Mouse (Mus musculus) right cerebral cortex, postnatal 36 days (tissue): ENCODE results near the gene Kcnk3.

ENCODE experiments used
- DNase-seq, 2 experiments: peaks; one replicate each; pipeline ENCODE4 v3.0.0; 2022; ENCODE audit warnings: low spot score in 2 of 2, mixed read lengths in 1 of 2

The Kcnk3 gene

DNA sequence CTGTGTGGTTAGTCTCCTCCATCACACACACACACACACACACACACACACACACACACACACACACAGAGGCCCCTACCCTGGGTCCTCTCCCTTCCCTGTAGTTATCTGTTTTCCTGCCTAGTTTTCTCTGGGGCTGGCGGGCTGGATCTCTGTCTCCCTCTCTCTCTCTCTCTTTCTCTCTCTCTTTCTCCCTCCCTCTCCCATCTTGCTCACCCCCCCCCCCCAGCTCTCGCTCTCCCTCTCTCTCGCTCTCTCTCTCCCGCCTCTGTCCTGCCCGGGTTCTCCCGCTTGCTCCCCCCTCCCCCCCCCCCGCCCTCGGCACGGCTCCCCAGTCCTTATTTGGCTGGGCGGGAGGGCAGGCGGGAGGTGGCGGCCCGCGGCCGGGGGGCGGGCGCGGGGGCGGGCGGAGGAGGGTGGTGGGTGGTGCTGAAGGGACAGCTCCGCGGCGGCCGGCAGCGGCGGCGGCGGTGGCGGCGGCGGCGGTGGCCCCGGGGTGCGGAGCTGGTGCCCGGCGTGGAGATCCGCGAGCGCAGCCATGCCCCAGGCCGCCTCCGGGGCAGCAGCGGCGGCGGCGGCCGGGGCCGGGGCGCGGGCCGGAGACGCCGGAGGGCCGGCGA lies at the start of gene Kcnk3:
TSS of gene Kcnk3 (plus strand) at position 490 of the 620 bp plus-strand sequence.
- DNase-seq = no peak

DNA sequence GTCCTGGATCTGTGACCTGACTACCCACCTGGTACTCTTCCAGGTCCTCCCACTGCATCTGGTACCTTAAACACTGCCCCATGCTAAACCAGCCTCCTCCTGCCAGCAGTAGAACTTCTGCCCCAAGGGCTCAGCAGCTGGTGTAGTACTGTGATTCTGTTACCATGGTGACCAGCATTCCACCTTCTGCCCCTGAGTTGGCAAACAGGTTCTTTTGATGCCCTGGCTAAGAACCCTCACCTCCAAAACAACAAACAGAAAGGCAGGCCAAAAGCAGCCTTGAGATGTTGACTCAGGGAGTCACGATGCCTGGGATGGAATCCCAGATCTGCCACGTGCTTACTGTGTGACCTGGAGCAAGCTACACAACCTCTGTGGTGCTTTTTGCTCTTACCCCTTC lies 42.3 kb upstream of the Kcnk3 start, which contains the start of gene Cib4:
TSS of gene Cib4 (minus strand) at position 139 of the 400 bp plus-strand sequence.
- DNase-seq = no peak

DNA sequence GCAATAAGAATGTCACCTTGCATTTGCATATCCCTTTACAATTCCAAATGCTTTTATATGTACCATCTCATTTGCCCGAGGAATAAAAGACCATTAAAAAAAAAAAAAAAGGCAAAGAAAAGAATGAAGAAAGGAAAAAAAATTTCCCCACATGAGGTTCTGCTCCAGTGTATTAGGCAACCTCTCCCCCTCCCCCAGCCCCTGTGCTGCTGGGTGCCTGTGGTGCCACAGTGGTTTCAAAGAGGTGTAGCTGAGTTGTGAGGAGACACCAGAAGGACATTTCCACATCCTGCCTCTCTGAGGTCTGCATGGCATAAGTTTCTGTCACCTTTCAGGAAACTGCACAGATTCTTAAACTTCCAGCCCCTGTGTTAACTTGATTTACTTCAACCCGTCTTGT lies 39.3 kb upstream of the Kcnk3 start:
- DNase-seq = no peak

DNA sequence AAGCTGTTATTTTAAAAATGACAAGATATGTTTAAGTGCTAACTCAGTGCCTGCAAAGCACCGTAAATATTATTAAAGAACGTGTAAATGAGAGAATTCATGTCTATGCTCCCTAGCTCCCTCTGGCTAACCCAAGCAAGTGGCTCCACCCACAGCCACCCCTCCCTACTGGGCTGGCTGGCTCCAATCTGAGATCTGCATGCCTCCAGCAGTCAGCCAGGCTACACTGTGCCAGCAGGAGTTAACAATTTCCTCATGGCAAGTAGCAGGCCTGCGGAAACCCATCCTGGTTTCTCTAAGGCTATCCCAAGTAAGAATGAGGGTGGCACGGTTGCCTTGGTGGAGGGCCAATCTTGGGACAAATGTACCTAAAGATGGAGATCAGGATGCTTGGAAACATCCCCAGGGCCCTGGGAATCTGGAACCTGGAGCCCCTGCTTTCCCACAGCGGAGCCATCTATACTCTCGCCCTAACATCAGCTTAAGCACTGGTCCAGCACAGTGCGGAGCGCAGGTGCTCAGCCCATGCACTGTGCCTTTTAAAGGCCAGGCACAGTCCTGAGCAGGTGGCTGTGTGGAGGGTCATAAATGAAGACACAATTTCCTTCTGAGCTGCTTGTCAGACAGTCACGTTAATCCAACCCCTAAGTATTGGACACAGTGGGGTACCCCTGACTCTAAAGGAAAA lies 37.5 kb upstream of the Kcnk3 start:
- no peak for DNase-seq

DNA sequence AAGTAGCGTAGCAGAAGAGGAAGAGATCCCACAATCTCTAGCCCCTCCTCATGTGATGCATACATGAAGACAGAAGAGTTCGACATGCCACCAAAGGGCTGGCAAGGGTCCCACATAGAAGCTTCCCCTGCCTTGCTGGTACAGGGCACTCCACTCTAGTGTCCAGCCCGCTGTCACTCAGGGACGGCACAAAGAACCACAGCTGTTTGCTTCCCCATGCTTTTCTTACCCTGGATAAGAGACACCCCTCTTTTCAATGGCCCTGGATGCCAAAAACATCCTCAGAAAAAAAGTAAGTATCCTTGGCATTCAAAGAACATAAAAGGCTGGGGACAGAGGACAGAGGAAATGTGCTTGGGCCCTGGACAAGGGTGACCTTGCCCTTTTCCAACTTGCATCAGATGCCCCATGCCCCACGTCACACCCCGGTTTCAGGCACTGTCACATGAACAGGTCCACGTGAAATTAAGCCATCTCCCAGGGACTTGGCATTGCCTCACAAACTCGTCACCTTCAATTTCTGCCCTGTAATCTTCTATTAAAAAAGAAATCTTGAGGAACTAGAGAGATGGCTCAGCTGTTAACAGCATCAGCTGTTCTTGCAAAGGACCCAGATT lies 36.8 kb upstream of the Kcnk3 start:
- no peak for DNase-seq

DNA sequence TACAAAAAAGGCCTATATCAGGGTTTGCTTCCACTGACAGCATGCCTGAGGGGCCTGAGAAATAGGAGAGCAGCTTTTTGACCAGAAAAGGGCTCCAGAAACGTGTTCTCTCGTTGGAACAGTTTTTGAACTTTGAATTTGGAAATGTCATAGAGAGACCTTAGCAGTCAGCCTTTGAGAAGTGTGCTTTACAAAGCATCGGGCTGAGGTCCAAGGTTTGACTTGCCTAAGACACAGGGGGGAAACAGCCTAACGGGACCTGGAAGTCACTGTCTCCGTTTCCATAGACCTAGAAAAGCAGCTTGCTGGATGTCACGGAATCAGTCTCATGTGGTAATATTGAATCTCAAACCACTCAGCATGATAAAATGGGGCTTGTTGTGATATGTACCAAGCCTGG lies 36.0 kb upstream of the Kcnk3 start:
- DNase-seq = no peak

DNA sequence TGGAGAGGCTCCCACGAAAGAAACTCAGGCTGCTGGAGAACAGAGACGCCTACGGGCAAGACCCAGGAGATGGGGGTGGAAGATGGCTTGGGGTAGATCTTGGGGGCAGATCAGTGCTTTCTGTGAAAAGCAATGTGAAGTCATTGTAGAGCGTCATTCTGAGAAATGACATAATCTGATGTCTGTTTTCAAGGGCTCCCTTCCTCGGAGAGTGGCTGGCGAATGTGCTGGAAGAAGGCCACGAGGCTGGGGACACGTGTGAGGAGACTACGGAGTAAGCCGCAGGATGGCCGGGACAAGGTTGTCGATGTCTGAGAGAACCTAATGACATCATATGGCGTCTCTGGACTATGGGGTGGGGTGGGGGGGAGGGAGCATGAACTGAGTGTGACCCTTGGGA lies 34.0 kb upstream of the Kcnk3 start:
- DNase-seq = no peak

DNA sequence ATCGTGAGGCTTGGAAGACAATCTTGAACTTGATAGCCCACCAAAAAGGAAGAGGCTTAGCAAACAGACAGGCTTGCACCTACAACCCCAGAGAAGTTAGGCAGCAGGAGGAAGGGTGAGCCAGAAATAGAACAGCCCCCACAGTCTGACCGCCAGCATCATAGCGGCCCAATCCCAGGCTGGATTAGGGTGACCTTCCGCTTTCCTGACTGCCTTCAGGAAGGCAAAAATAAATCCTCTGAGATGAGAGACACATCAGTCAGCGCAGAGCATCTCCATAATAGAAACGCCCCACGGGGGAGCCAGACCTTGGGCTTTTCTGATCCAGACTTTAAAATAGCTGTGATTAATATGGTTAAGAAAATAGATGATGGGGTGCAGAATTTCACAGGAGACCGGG lies 33.0 kb upstream of the Kcnk3 start:
- DNase-seq = no peak

DNA sequence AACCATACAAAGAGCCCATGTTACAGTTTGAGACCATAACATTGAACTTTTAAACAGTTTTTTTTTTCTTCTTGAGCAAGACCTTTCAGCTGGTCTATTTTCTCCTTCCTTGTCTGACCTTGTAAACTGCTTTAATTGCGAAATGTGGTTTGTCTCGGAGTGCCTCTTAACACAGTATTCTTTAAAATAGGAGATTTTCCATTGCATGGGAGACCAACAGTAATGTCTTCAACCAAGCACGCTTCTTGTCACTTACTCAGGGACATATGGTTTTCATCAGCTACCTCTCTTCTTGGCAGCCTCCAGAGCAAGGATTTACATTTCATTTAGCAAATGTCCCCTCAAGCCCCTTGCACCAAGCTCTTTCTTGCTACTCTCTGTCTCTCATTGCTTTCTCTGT lies 31.7 kb upstream of the Kcnk3 start:
- no peak for DNase-seq

DNA sequence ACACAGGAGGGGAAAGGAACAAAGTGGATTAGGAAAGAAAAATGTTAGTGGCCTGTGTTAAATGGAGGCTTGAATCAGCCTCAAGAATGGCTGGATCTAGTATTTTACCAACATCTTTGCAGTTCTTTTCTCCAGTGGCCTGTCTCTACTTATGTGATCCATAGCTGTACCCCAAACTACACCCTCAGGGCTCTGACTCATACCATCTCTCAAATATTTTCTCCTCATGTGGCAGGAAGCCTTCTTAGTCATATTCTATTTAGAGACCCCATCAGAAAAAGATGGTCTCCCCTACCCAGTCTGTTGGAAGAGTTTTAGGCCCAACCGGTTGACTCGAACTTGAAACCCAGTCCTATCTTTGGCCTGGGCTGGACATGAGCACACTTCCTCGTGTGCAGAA lies 28.5 kb upstream of the Kcnk3 start:
- no peak for DNase-seq

DNA sequence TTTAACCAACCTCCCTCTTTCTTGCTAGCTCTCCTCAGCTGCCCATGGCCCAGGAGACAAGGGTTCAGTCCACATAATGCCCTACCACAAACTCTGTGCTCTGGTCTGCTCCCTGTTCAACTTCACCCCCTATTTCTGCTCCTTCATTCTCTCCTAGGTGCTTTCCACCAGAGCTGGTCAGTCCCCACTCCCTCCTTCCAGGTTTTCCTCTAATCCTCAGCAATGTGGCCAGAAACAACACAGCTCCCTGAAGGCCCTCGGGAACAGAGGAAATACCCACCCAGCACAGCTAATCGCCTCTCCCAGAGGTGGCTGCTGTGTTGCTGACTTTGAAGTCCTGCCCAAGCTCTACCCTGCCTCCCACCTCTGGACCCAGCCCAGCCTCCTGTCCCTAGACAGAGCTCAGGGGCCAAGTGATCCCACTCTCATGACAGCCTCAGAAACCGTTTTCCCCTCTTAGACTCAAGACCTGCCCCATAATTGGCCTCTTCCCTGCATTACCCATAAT lies 27.9 kb upstream of the Kcnk3 start:
- no peak for DNase-seq

DNA sequence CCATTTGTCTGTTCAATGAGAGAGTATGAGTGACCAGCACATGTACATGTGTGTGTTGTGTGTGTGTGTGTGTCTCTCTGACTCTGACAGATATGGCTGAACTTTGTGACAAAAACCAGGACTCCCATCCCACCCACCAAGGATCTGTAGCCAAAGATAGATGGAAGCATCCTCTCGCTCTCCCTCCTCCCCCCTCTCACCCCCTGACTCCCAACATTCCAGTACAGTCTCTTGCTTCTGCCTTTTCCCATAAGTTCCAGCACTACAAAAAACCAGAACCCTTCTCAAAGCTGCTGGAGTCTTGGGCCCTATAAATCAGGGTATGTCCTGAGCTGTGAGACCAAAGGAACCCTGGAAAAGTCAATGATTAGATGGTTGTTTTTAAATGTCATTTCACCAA lies 19.5 kb upstream of the Kcnk3 start:
- DNase-seq = no peak

DNA sequence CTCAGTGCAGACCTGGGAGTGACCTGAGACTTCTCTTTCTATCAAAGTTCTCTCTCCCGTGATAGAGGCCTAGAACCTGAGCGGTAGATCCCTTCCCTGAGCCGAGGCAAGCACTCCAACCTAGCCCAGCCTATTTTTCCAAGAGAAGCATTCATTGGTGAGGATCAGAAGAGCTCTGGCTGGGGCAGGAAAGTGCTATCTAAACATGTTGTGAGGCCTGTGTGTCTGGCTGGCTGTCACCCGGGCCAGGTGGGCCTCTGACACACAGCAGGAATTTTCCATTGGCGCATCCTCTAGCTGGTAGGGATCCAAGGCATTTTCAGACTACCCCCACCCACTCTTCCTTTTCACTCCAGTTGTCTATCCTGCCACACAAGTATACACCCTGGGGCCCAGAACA lies 16.1 kb upstream of the Kcnk3 start:
- DNase-seq = no peak

DNA sequence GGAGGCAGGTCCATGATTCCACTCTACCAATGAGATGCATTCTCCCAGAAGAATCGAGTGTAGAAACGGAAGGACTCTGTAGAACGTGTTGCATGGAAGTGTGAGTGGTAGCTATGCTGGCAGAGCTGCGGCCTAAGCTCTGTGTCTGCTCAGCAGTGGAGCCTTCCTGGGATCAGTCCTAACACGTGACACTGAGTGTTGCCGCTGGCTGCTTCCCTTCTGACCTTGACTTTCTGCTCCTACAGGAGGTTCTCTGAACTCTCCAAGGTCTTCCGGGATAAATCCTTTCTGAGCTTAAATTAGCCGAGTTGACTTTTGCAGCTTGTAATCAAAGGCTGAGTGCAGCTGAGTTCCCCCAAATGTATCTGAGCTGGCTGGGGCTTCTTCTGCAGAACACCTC lies 13.6 kb upstream of the Kcnk3 start:
- DNase-seq = no peak

DNA sequence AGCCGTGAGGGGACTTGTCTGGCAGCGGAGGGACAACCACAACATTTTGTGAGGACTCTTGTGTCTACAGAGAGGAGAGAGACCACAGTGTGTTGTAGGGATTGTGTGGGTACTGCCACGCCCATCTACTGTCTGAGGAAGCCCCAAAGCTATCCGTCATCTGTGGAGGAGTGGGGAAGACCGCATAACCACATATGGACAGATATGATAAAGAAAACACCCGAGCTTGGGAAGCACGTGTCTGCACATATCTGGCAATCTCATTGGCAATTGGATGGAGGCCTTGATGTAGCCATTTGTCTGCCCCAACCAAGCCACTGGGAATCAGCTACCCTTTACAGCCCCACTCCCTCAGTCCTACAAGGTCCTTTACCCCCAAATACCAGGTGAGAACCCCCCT lies 11.7 kb upstream of the Kcnk3 start:
- DNase-seq = no peak

DNA sequence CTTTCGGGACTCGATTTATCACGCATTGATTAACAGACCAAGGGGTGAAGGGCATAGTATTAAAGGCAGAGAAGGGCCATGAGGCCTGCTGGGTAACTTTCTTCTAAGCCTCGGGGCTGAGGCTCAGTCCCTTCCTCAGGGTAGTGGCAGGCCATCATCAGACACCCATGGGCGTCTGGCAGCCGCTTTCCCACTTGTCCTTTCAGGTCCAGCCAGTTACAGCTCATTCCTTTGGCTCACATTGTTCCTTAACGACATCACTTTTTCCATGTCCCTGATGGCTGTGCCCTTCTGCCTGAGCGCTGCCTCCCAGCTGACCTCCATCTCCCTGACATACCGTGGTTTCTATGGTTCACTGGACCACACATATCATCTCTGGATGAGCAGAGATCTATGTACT lies 10.7 kb upstream of the Kcnk3 start:
- no peak for DNase-seq

DNA sequence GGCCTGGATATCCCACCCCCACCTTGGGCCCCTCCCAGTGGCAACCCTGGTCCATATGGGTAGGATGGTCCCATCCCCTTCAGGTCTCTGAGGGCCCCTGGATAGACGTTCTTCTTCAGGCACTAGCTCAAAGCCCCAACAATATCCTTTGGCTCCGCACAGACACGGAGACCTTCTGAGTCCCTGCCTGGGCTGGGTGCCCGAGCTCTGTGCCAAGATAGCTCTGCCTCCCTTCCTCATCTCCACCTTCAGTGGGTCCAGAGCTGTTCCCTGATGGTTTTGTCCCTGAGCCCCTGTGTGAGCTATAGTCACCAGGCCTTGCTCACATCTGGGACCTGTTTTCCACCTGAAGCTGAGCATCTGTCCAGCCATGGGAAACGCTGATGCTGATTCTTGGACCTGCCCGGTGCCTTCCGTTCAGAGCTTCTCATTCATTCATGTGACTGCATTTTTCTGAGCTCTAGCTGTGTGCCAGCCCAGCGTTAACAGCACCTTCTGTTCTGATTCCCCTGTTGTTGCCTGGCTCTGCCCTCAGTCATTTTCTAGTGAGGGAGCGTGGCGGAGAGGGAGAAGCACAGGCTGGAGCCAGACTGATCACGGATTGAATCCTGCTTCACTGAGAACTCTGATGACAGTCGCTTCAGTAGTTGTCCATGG lies 10.2 kb upstream of the Kcnk3 start:
- no peak for DNase-seq

DNA sequence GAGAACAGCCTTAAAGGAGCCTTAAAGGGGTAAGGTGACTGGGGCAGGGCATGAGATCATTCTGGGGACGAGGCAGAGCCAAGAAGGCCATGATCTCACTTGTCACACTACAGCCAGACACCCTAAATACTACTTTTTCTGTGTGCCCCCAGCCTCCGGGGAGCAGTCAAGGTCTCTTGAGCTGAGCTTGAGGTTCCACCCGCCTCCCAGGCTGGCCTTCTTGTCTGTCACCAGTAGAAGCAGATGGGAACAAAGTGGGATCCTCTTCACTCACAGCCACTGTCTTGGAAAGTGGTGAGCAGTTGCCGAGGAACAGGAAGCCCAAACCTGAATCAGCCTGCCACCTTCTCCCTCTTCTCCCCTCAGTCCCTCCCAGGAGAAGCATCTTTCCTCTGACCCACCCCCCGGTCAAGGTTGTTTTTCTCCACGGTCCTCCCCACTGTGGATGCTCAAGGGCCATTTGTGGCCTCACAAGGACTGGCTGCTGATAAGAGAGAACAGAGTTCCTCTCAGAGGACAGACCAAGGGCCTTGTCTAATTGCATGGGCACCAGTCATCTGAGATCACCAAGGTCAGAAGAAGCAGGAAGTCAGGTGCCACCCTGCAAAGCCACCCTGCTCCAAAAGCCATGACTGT lies 9.4 kb upstream of the Kcnk3 start:
- DNase-seq = no peak

DNA sequence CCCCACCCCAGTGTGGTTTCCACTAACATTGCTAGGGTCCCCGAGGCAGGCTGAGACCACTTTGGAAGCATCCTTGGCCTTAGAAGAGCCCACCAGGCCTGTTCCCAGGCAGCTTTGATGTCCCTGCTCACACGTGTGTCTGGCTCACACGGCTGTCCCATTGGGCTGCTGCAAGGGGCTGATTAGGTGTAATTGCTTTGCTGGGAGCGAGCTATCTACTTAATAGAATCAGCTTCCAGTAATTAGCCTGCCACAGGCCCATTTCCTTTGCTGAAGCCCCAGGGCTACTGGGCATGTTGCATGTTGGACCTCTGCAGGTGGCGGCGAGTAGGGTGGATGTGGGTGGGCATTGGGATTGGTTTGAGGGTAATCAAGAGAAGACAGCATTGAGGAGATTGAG lies 7.2 kb upstream of the Kcnk3 start:
- DNase-seq = no peak

DNA sequence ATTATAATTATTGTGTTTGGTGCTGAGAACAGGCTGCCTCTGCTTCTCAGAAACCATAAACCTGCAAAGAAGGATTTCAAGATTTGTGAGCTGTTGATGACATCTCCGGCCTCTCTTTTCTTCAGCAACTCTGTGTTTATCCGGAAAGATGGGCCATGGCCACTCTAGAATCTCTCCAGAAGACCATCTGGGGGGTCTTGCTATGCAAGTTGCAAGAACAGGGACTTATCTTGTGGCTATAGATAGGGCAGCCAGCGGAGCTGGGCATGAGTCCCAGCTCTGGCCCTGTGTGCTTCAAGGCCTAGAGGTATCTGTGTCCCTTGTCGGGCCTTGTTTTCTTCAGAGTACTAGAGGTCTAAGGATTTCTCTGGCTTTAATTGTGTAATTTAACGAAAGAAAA lies 6.0 kb upstream of the Kcnk3 start:
- no peak for DNase-seq

DNA sequence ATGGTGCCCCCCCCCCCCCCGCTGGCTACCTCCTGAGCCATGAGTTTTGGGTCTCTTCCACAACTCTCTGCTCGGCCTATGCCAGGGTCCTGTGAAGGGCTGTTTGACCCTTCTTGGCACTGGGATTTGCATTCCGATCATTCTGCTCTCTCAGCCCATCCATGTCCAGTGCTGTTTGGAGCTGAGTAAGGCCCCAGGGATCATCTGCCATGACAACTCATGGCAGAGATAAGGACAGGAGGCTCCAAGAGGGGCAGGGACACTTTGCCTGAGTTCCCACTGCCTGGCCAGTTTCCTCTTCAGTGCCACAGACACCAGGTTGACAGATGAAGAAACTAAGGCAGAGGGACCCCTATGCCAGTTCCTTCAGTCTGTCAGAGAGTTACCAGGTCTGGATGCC lies 1.4 kb upstream of the Kcnk3 start:
- no peak for DNase-seq

DNA sequence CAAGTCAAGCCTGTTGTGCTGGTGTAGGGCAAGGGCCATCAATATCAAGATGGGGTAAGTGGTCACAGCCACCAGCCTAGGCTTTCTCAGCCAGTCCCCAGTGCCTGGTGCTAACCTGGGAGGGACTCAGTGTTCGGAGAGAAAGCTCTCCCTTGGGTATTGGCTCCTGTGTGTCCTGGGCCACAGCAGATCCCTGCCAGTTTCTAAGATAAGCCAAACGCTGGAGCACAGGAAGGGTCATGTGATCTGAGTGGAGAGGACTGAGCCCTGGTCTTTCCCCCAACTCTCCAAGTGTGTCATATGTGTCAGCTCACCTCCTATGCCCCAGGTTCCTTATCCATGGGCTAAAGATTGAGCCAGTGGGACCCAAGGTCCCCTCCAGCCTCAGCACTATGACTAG lies 869 bp upstream of the Kcnk3 start:
- DNase-seq = no peak
